Mouse (Mus musculus) CH12.LX (cell line): ENCODE measurements around the gene U2surp.

Source experiments
- CHD1 ChIP-seq: IDR thresholded peaks from 2 replicates; pipeline ENCODE4 v1.6.1; 2012; ENCODE audit warnings: low read depth, low read length, improper control_type of control experiment, inconsistent platforms
- CTCF ChIP-seq, 2 experiments: IDR thresholded peaks in 1 of 2; conservative IDR thresholded peaks in 1 of 2; 2 replicates each; pipeline ENCODE4 v1.5.1; 2011 to 2012; ENCODE audit warnings: low read depth in 2 of 2, low read length in 2 of 2, improper control_type of control experiment in 1 of 2, inconsistent platforms in 1 of 2, mild to moderate bottlenecking in 1 of 2, moderate library complexity in 1 of 2
- MAX ChIP-seq: IDR thresholded peaks from 2 replicates; pipeline ENCODE4 v1.6.1; 2011; ENCODE audit warnings: low read length, improper control_type of control experiment
- POLR2AphosphoS2 ChIP-seq: IDR thresholded peaks from 2 replicates; pipeline ENCODE4 v1.6.1; 2011; ENCODE audit warnings: low read depth, low read length, improper control_type of control experiment
- SIN3A ChIP-seq: IDR thresholded peaks from 2 replicates; pipeline ENCODE4 v1.6.1; 2012; ENCODE audit warnings: low read length, improper control_type of control experiment, inconsistent platforms

GRCm38 (mm10) chr9:95522561-95522960 lies 10.8 kb upstream of the U2surp start:
- no peak for TF ChIP-seq CHD1
- TF ChIP-seq CTCF (conservative IDR thresholded peaks at IDR 0.05 in 1 of 2, IDR thresholded peaks at IDR 0.05 in 1 of 2; ENCODE audit: low read depth in 2 of 2, low read length in 2 of 2) = no peak
- no peak for TF ChIP-seq SIN3A
- TF ChIP-seq POLR2AphosphoS2 = no peak
- TF ChIP-seq MAX = no peak
